Mouse (Mus musculus) cortical plate, adult 2 months (tissue): ENCODE measurements around the gene Trim31.

ENCODE experiments used
- CTCF ChIP-seq: fragments of 200-500 bp; IDR thresholded peaks from 2 replicates; pipeline ENCODE4 v1.5.1; 2011; ENCODE audit warnings: mild to moderate bottlenecking, control low read depth, low read length; ENCODE audit not compliant: insufficient read depth; ENCODE audit errors: extremely low read depth
- POLR2A ChIP-seq: fragments of 200-500 bp; IDR thresholded peaks from 2 replicates; pipeline ENCODE4 v1.6.1; 2011; ENCODE audit warnings: mild to moderate bottlenecking, low read length, control low read depth; ENCODE audit not compliant: insufficient read depth; ENCODE audit errors: extremely low read depth

DNA sequence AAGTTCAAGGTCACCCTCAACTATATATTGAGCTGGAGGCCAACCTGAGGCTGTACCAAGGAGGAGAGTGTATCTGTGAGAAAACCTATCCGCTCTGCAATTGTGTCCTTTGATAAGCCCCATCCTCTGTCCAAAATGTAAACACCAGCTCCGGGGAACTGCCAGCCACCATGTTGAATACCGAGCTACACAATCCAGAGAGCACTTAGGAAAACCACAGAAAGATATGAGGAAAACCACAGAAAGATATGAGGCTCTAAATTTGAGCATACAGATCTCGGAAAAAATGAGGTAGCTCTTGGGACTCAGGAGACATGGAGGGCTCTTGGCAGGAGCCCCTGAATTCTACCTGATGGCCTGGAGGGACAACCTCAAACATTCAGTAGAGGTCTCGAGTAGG, 4.5 kb upstream of the Trim31 start:
- TF ChIP-seq CTCF (no peak), POLR2A (no peak)
